Mouse (Mus musculus) liver, embryonic 14.5 days (tissue): ENCODE measurements around the gene Atp2c1.

Experiments used
- CTCF ChIP-seq: IDR thresholded peaks from 2 replicates; pipeline ENCODE4 v1.5.1; 2016; ENCODE audit warnings: antibody characterized with exemption, low read depth, control low read depth
- EP300 ChIP-seq: IDR thresholded peaks from 2 replicates; pipeline ENCODE4 v1.6.1; 2016; ENCODE audit warnings: antibody characterized with exemption, low read depth

DNA sequence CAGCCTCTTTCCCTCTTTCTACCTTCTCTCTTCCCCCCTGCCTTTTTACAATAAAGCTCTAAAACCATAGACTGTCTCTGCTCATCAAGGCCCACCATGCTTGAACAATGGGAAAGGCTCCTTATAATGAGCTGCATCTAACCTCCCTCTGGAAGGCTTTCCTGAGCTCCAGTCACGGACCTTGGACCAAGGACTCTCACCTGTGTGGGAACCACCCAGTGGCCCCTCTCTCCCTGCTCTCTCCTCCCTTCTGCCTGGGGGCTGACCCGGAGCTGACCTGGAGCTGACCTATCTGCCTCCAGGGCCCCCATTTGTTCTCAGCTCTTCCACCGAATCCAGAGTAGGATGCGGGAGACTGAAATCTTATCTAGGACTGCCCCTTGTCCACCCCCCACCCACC is 24.3 kb upstream of the Atp2c1 start:
- no peak for TF ChIP-seq CTCF
- no peak for TF ChIP-seq EP300
